Mouse (Mus musculus) lung, embryonic 16.5 days (tissue): ENCODE measurements around the gene Unc93a. TPM values are rescaled to one million over a fixed set of nuclear protein-coding genes. Genes with fewer than 3 reads are reported as not detected.
"Not testable (repeated sequence)": the region's sequence is repeated elsewhere in the genome, so short reads cannot be mapped to it uniquely, and the experiment has no call there.

Experiments used
- ATAC-seq: fragments of 200-750 bp; cut with Nextera tagmentation; 2 replicates; pipeline ENCODE4 v1.8.0; 2017; ENCODE audit warnings: low read depth, mild to moderate bottlenecking, moderate library complexity
- H3K27ac ChIP-seq: fragments of 300-500 bp; sonication (generic); 2 replicates; pipeline ENCODE4 v1.5.1; 2014; ENCODE audit warnings: mild to moderate bottlenecking, control low read depth, low read length
- H3K27me3 ChIP-seq: fragments of 300-500 bp; sonication (generic); 2 replicates; pipeline ENCODE4 v1.6.1; 2014; ENCODE audit warnings: low read depth, low read length, mixed read lengths; ENCODE audit not compliant: control insufficient read depth, insufficient read depth
- H3K36me3 ChIP-seq: fragments of 300-500 bp; sonication (generic); 2 replicates; pipeline ENCODE4 v1.6.1; 2014; ENCODE audit warnings: low read length; ENCODE audit not compliant: control insufficient read depth, insufficient read depth
- H3K4me1 ChIP-seq: fragments of 300-500 bp; sonication (generic); replicated peaks from 2 replicates; pipeline ENCODE4 v1.6.1; 2014; ENCODE audit warnings: low read length, mixed read lengths; ENCODE audit not compliant: control insufficient read depth, insufficient read depth
- H3K4me2 ChIP-seq: fragments of 300-500 bp; sonication (generic); 2 replicates; pipeline ENCODE4 v1.6.1; 2014; ENCODE audit warnings: low read depth, low read length, control low read depth
- H3K4me3 ChIP-seq: fragments of 300-500 bp; sonication (generic); 2 replicates; pipeline ENCODE4 v1.5.1; 2014; ENCODE audit warnings: mild to moderate bottlenecking, low read length, control low read depth
- H3K9ac ChIP-seq: fragments of 300-500 bp; sonication (generic); 2 replicates; pipeline ENCODE4 v1.6.1; 2014; ENCODE audit warnings: low read length, control low read depth
- H3K9me3 ChIP-seq: fragments of 300-500 bp; sonication (generic); 2 replicates; pipeline ENCODE4 v1.6.1; 2016; ENCODE audit warnings: low read length; ENCODE audit not compliant: control insufficient read depth
- whole genome bisulfite sequencing: fragments of 180-500 bp; shearing (Covaris S2); extraction: QIAGEN DNeasy Blood & Tissue Kit; methylation state at CpG from one replicate; pipeline ENCODE4 v1.1.7; 2014; 5-methylcytosine and 5-hydroxymethylcytosine counted together
- polyA plus RNA-seq: library from polyadenylated mRNA; unstranded; fragments of >200 nt; fragmentation: Nextera tagmentation; extraction: Ambion mirVana; gene quantifications from 2 replicates; pipeline ENCODE4 v1.2.1, GENCODE M21; 2015

The Unc93a gene
- polyA plus RNA-seq, result not detected in 2 replicates

GRCm38 (mm10) chr17:13131710-13132109 lies at the start of gene Unc93a:
TSS of gene Unc93a (minus strand) at chr17:13131810.
- not testable (repeated sequence) for H3K36me3 ChIP-seq, ATAC-seq, H3K27me3 ChIP-seq, H3K4me3 ChIP-seq, H3K4me1 ChIP-seq, H3K4me2 ChIP-seq, H3K9ac ChIP-seq, H3K9me3 ChIP-seq, H3K27ac ChIP-seq
- WGBS, result 77% methylated on average over 3 of the region's 4 CpGs

- not testable (repeated sequence) for H3K9ac ChIP-seq, H3K4me1 ChIP-seq, H3K36me3 ChIP-seq, H3K27me3 ChIP-seq, H3K27ac ChIP-seq, H3K4me3 ChIP-seq, H3K4me2 ChIP-seq, H3K9me3 ChIP-seq, ATAC-seq
- WGBS, result 83% methylated on average over 5 of the region's 5 CpGs
These were observed 48.9 kb upstream of the Unc93a start for GRCm38 (mm10) chr17:13180491-13180890.

GRCm38 (mm10) chr17:13179021-13179420 lies 47.4 kb upstream of the Unc93a start:
- not testable (repeated sequence) for H3K27ac ChIP-seq, H3K9ac ChIP-seq, H3K36me3 ChIP-seq, H3K4me3 ChIP-seq, ATAC-seq, H3K9me3 ChIP-seq, H3K4me1 ChIP-seq, H3K4me2 ChIP-seq, H3K27me3 ChIP-seq
- 77% methylated on average over 4 of the region's 4 CpGs for WGBS

- H3K9ac ChIP-seq, H3K27ac ChIP-seq, H3K4me3 ChIP-seq, H3K9me3 ChIP-seq, H3K36me3 ChIP-seq, H3K4me2 ChIP-seq, H3K27me3 ChIP-seq, H3K4me1 ChIP-seq: not testable (repeated sequence)
- peak; percentile 53 for ATAC-seq
- 53% methylated on average over 1 of the region's 1 CpGs for WGBS
These were observed 46.2 kb upstream of the Unc93a start for GRCm38 (mm10) chr17:13177796-13178195.

GRCm38 (mm10) chr17:13175609-13176008 lies 44.0 kb upstream of the Unc93a start:
- not testable (repeated sequence) for ATAC-seq, H3K4me3 ChIP-seq, H3K27ac ChIP-seq, H3K27me3 ChIP-seq, H3K9ac ChIP-seq, H3K4me1 ChIP-seq, H3K4me2 ChIP-seq, H3K36me3 ChIP-seq, H3K9me3 ChIP-seq
- no CpG with 5 or more reads among the region's 1 CpGs for WGBS

- H3K4me1 ChIP-seq, H3K4me3 ChIP-seq, H3K9ac ChIP-seq, H3K9me3 ChIP-seq, ATAC-seq, H3K4me2 ChIP-seq, H3K27me3 ChIP-seq, H3K27ac ChIP-seq, H3K36me3 ChIP-seq: not testable (repeated sequence)
- 19% methylated on average over 1 of the region's 3 CpGs for WGBS
These were observed 42.4 kb upstream of the Unc93a start for GRCm38 (mm10) chr17:13174029-13174428.

GRCm38 (mm10) chr17:13173578-13173977 lies 42.0 kb upstream of the Unc93a start:
- H3K4me3 ChIP-seq, H3K4me2 ChIP-seq, H3K27me3 ChIP-seq, H3K4me1 ChIP-seq, H3K9me3 ChIP-seq, H3K9ac ChIP-seq, H3K27ac ChIP-seq, ATAC-seq, H3K36me3 ChIP-seq: not testable (repeated sequence)
- 82% methylated on average over 6 of the region's 6 CpGs for WGBS

- H3K27ac ChIP-seq, H3K4me3 ChIP-seq, H3K9ac ChIP-seq, ATAC-seq, H3K4me2 ChIP-seq, H3K4me1 ChIP-seq, H3K9me3 ChIP-seq, H3K36me3 ChIP-seq, H3K27me3 ChIP-seq: not testable (repeated sequence)
- WGBS, result 75% methylated on average over 7 of the region's 7 CpGs
These were observed 14.5 kb upstream of the Unc93a start for GRCm38 (mm10) chr17:13146128-13146527.

- not testable (repeated sequence) for H3K4me3 ChIP-seq, ATAC-seq, H3K27me3 ChIP-seq, H3K36me3 ChIP-seq, H3K4me1 ChIP-seq, H3K9ac ChIP-seq, H3K4me2 ChIP-seq, H3K27ac ChIP-seq, H3K9me3 ChIP-seq
- WGBS, result 74% methylated on average over 4 of the region's 4 CpGs
These were observed 13.1 kb upstream of the Unc93a start for GRCm38 (mm10) chr17:13144580-13145215.

- not testable (repeated sequence) for ATAC-seq, H3K4me2 ChIP-seq, H3K27ac ChIP-seq, H3K9ac ChIP-seq, H3K9me3 ChIP-seq, H3K4me1 ChIP-seq, H3K4me3 ChIP-seq, H3K36me3 ChIP-seq, H3K27me3 ChIP-seq
- no CpG with 5 or more reads among the region's 2 CpGs for WGBS
These were observed 11.1 kb upstream of the Unc93a start for GRCm38 (mm10) chr17:13142665-13143064.
